Mouse (Mus musculus) c-Kit-positive CD71-positive TER-119-positive erythroid progenitor cells, embryonic 14.5 days (primary cell): ENCODE results near the gene Itgb1bp1.

Source experiments
- DNase-seq: peaks from one replicate; pipeline ENCODE4 v3.0.0-alpha.2; 2013; ENCODE audit warnings: low spot score

The Itgb1bp1 gene

DNA sequence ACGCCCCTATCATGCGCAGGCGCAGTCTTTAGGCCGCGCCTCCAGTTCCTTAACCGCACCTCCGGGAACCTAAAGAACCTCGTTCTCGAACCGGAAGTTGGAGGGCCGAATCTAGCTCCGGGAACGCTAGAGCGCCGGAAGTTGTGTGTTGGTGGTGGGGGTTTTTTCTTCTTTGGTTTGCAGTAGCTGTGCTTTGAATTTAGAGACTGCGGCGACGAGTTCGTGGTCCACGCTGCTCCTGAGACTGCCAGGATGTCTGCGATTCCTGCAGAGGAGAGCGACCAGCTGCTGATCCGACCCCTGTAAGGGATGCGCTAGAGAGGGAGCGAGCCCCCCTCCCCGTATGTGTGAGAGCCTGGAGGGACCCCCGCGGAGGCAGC, at the start of gene Itgb1bp1:
Gene Itgb1bp1 (minus strand): TSS at position 42 of the 380 bp plus-strand sequence.
- DNase-seq = peak; percentile 97

DNA sequence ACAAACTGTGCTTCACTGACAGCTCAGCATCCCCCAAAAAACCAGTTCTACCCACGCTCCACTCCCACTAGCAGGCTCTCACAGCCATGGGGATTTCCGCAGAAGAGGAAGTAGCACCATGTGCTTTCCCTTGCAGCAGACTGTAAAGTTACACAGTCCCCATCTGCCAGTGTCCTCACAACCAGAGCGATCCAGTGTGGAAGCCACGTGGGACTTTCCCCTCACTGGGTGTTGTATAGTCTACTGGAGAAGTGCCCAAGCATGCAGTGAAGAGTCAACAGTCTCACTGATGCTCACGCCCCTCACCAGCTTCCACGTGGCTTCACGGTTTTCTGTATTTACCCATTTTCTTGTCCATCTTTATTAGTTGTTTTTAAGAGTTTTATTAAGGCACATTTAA, 49.8 kb upstream of the Itgb1bp1 start:
- DNase-seq = no peak

DNA sequence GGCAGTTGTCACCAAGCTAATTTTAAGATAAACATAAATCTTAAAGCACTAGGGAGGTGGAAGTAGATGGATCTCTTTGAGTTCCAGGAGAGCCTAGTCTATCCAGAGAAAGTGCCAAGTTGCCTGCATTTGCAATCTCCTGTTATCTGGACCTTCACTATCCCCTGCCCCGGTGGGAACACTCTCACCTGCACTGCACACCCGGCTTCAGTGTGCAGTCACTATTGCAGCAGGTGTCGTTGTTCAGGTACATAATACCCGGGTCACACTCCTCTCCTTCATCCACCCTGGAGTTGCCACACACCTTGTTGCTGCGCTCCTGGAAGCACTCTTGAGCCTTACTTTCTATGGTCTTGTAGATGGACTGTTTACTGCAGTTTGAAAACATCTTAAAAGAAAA, 47.7 kb upstream of the Itgb1bp1 start:
- DNase-seq = no peak

DNA sequence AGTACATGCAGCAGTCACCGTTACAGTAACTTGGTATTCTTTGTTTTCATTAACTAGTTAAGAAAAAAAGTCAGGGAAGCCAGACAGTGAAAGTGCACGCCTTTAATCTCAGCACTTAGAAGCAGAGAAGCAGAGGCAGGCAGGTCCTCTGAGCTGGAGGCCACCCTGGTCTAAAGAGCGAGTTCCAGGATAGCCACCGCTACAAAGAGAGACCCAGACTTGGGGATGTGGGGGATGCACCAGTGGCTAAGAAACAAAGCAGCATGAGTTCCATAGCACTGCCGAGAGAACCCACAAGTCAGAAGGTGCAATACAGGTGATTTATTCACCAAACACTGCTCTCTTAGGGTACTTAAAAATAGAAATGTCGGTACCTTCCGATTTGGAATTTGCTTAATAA, 46.9 kb upstream of the Itgb1bp1 start:
- no peak for DNase-seq

DNA sequence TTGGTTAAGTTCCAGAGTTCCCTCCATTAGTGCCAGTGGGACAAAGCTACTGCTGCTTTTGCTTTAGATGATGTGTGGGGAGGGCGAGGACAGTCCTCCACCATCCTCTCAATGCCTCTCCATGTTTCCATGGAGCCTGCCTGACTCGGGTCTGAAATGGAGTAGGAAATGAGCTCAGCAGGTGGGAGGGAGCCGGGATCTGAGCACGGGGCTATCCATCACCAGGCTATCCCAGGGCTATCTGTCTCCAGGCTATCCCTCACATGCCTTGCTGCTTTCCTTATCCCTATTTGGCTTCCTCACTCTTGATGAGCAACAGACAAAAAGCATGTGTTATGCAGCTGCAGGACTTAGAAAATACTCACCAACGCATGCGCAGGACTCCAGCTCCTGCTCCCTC, 45.6 kb upstream of the Itgb1bp1 start:
- no peak for DNase-seq

DNA sequence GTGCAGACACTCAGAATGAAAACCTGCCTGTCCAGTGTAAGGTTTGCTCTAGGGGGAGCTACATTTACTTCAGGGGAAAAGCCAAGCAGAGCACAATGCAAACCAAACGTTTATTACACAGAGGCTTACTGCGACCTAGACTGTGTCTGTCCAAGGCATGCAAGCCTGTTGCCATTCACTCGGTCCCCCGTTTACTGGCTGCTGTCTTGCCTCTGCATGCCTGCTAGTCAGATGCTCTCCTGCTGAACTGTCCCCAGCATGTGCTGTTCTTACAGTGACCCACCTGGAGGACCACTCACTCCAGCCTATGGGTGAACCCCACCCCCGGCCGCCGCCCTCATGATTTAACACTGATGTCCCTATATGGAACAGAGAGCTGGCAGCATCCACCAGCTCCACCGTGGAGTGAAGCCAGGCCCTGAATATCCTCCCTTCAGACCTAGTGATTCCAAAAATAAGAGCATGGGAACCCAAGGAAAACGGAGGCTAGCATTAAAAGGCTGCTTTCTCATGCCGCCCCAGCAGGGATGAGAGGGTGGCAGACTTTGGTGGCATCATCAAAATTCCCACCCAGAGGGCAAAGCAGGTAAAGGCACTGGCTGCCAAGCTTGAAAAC, 45.0 kb upstream of the Itgb1bp1 start:
- no peak for DNase-seq

DNA sequence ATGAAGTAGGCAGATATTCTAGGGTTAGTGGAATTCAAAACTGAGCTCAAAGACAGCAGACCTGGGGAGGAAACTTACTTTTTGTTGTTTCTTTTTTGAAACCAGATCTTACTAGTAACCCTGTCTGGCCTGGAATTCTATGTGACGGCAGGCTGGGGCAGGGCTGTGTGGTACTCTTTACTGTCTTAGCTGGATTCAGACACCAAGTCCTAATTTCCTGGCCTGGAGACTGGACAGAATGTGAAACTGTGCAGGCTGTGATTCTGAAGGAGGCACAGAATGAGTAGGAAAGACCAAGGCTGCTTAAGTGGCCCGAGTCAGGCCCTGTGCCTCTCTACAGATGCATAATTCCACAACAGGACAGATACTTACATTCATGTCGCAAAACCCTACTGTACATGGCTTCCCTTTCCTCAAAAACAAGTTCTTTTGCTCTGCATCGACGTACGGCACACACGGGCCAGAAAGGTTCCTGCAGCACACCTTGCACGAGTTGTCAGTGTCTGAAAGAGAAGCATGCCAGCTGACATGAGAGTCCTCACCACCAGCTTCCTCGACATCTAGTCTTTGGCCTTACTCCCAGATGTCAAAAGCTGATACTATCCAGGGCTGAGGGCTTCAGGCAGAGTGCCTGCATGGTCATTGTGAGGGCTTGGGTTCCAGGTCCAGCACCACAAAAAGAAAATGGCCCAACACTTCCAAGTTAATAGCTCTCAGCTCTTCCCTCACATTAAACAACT, 43.7 kb upstream of the Itgb1bp1 start:
- DNase-seq = no peak

DNA sequence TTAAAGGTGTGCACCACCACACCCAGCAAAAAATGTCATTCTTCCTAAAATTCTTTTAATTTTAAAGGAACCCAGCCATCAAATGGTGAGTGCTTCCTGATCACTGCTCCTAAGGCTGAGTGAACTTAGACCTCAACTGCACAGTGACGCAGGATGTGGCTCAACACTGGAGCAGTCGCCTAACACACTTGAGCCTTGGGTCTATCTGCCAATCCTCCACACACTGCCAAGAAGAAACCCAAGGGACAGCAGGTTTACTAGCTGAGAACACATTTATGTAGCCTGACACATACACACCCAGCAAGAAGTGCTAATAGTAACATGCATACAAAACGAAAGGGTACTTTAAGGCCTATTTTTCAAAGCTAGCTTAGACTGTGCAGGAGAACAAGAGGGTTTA, 40.2 kb upstream of the Itgb1bp1 start:
- no peak for DNase-seq

DNA sequence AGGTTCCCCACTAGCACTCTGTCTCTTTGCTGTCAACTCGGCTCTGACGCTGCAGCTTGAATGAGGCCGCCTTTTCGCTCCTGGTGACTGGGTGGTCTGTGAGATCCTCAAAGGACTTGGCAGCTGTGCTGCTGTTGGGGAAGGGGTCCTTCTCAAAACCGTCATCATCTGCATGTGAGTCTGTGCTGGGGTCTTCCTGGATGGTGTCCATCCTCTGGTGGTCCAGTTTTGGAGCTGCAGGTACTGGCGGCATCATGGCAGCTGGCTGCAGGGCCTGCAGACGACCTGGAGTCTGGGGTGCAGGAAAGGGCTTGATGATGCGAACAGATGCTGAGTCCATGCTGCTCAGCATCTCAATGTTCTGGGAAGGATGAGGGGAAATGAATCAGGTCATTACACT, 39.2 kb upstream of the Itgb1bp1 start:
- no peak for DNase-seq

DNA sequence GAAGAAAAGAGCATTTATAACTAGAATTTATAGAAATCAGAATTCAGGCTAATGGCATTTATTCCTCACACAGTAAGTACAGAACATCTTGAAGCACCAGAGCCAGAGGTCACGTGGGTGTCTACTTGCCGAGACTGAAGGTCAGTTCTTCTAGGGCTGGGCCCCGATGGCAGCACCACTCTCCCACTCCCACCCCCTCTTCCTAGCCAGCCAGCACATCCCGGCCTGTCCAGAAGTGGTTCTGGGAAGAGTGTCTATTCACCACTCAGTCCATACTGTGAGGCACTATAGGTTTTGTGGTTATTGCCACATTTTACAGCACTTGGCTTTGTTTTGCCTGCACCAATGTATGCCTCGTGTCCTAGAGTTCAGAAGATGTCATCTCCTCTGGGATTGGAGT, 38.0 kb upstream of the Itgb1bp1 start:
- no peak for DNase-seq

DNA sequence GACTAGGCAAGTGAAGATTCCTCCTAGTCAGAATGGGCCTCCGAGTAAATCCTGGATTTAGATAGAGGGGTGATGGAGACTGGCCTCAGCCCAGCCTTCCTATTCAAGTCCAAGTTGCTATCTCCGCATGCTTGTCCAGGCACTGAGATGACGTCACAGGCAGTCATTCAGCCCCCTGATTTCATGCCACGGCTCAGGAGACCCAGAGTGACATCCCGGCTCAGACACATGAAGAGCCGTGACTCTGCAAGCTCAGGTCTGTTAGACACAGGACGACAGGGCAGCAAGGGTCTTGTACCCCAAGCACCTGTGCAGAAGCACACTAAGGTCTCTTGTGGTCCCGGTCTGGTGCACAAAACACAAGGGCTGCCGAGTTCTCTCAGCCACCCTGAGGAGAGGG, 36.8 kb upstream of the Itgb1bp1 start:
- DNase-seq = no peak

DNA sequence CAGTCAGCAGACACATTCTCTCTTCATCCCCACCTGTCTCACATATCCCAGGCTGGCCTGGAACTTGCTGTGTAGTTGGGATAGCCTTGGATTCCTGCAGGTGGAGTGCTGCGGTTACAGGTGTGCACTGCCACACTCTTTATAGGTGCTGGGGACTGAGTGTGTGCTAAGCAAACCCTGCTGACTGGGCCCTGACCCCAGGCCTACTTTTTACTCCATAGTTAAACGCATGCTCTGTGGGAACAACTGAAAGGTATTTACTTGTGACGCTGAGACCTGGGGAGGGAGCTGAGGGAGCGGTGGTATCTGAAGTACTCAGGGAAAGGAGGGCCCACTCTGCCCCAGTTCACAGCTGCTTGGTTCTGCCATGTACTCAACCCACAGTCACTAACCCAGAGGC, 36.2 kb upstream of the Itgb1bp1 start:
- DNase-seq = no peak

DNA sequence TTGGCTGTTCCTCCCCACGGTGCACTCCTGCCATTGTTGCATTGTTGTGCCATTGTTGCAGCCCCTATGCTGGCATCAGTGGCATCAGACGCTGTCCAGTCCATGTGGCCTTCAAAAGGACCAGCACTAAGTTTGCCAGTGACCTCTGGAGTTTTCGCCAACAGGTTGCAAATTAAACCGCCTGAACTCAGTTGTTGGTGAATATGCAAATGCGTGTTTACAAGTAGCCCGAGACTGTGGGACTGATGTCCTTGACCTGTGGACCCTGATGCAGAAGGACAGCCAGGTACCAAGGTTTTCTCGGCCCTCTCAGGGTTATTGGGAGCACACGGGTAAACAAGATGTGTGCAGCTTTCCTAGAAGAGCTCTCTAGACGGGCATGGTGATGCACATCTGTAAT, 35.1 kb upstream of the Itgb1bp1 start:
- DNase-seq = no peak

DNA sequence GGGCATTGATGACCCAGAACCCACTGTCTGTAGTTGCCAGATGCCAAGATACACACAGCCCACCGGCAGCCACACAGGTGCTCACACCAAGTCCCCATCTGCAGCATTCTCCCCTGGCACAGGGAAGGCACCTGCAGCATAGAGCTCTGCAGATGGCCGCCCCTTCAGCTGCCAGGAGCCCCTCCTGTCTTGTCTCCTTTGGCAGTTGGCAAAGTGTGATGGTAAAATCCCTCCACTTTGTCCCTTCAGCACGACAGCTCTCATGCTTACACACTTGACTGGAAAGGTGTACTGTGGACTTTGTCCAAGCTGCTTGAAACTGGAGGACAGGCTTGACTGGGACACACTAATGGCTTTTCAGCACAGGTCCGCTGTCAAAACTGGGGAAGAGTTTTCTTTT, 34.2 kb upstream of the Itgb1bp1 start:
- DNase-seq = no peak

DNA sequence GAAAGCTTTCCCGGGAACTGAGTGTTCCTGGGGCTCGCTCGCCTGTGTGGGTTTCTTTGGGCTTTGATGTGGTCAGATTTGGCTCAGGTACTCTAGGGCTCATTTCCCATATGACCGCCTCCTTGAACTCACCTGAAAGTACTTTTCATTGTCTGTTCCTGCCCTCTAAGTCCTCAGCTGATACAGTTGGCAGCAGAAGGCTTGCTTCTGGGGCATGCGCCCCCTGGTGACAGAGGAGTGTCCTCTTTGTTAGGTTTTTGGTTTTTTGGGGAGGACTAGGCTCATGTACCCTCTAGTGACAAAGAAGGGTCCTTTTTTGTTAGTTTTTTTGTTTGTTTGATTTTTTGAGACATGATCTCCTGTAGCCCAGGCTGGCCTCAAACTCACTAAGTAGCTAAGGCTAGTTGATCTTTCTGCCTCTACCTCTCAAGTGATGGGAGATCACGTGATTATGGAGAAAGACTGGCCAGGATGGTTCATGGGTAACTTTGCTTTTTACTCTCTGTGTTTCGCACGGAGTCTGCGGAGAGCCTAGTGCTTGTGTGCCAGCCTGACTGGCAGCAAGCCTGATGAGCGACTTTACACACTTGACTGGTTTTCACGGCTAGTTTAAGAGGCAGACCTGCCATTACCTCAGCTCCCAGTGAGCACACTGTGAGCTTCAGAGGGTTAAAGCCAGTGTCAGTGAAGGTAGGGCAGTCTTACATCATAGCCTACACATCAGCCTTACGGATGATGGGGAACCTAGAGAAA, 32.2 kb upstream of the Itgb1bp1 start:
- DNase-seq = peak; percentile 64

DNA sequence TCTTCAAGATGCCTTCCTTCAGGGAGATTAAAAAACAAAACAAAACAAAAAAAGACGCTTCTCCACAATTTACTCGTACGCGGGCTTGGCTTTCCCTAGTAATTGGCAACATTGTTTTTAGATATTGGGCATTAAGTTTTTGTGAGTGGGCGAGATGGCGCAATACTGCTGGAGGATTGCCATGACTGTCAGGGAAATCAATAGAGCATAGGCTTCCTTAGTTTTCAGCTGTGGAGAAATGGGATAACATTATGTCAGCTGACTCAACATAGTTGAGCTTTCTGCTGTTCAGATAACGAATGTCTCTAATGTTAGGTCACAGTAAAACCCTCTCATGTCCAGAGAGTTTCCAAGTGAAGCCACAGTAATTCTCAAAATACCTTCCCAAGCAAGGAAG, 30.8 kb upstream of the Itgb1bp1 start:
- DNase-seq = peak; percentile 29

DNA sequence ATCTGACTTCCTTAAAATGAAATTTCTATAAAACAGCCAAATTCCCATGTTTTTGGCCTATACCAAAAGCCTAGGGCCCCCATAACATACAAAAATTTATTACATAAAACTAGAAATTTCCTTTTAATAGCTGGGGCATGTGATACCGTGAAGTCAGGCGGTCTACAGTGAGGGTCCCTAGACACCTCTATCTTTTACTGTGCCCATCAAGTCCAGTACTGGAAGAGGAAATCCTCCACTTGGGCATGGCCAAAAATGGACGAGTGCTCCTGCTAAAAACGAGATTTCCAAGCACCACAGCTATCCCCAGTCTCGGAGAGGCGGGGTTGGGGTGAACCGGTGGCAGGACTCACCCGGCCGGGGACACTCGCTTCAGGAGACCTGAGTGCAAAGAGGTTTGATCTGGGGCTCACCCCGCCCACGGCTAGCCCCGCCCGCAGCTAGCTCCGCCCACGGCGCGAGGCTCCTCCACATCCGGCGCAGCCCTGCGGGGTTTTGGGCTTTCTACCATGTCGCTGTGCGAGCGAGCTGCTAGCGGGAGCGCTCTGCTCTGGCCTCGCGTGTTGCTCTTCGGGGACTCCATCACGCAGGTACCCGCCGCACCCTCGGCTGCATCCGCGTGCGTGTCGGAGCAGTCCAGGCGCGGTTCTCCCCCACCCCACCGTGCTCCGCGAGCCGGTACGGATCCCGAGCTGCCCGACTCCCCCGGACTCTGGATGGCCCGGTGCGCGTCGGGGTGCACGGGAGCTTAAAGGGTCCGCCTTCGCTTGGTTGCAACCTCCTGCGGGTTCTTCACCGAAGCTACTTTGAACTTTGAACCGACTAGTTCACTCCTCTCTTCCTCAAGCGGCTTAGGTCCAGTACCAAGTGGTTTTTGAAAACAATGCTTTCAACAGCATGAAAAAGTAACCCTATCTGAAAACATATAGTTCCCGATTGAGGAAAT, 30.1 kb upstream of the Itgb1bp1 start, which contains the start of gene Iah1:
Gene Iah1 (plus strand): TSS at position 467 of the 946 bp plus-strand sequence.
- peak; percentile 70 for DNase-seq

DNA sequence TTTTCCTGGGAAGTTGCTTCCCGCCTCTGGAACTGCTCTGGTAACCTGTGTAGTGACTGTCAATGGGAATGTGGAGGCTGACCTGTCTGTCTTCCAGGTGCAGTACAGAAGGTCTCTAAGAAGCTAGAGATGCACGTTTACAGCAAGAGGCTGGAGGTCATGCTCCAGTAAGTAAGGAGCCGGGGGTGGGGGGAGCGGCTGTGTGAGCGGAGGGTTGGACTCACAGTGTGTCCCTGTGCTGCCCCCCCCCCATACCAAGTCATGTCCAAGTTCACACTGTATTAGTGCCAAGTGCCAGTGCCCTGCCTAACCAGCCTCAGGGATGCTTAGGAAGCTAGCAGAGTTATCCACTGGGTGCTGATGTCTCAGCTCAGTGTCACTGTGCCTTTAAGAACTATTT, 26.1 kb upstream of the Itgb1bp1 start:
- no peak for DNase-seq

DNA sequence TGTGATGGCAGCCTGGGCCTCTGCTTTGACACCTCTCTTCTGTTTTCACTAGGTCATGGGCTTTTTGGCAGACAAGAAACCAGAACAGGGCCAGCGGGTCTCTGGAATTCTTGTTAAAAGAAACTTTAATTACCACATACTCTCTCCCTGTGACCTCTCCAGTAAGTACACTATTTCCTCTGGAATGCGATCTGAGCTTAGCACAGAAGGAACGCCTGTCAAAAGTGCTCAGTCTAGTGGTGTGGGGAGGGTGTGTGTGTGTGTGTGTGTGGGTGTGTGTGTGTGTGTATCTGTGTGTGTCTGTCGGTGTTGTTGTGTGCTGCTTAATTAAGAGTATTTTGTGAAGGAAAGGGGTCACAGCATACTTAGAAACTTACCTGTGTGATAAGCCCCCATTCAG, 20.6 kb upstream of the Itgb1bp1 start:
- no peak for DNase-seq

DNA sequence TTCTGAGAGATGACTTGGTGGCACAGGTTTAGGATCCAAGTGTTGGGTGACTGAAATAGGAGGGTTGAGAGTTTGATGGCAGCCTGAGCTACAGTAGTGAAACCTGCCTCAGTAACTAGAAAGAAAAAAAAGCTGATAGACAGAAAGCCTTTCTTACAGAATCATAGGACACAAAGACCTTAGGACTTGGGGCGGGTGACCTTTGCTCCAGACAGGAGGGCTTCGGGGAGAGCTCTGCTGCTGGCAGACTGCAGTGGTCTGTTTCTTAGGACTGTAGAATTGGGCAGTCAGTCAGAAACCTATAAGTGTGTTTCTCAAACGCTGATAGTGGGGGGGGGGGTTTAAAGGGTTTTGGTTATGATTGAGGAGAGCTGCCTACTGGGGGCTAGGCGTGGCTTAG, 19.7 kb upstream of the Itgb1bp1 start:
- no peak for DNase-seq

DNA sequence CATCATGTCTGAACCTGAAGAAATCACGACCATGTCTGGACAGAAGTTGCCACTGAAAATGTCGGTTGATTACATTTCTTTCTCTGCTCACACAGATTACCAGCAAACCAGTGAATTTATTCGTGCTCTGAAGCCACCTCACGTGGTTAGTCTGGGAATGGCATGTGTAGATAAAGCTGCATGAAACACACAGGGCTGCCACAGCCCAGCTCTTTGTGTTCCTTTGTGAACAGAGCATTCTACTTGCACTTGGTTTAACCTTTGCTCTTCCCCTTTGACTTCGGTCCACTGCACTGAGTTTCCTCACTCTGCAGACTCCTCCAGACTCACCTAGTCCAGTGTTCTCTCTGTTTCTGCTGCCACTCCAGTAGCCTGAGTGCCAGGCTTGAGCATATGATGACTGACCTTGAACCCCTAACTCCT, 16.3 kb upstream of the Itgb1bp1 start:
- no peak for DNase-seq

DNA sequence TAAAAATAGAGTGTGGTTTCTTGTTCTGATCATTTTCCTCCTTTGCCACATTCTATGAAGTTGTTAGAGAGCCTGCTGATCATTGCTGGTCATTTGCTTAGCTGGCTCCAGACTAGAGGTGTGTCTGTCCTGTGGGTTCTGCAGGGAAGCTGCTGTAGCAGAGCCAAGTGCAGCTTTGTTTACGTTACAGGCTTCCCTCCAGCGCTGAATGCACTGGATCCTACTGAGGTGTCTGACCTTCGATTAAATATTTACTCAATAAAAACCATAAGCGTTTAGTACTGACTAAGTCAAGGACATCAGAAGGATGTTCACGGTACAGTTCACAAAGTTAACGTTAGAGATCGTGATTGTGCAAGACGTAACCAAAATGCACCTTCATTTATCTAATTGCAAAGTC, 15.8 kb upstream of the Itgb1bp1 start:
- DNase-seq = no peak
